Mouse (Mus musculus) myocyte (in vitro differentiated cells): ENCODE results near the gene Tnnc2.

Source experiments
- CEBPB ChIP-seq: IDR thresholded peaks from 2 replicates; pipeline ENCODE4 v1.6.1; 2011; ENCODE audit warnings: mild to moderate bottlenecking, moderate library complexity; ENCODE audit not compliant: poor library complexity, insufficient read depth, severe bottlenecking
- E2F4 ChIP-seq: IDR thresholded peaks from one replicate; pipeline ENCODE4 v1.6.1; 2011; ENCODE audit warnings: mild to moderate bottlenecking, control low read depth, moderate library complexity; ENCODE audit not compliant: insufficient read depth
- MAX ChIP-seq: IDR thresholded peaks from one replicate; pipeline ENCODE4 v1.6.1; 2011; ENCODE audit warnings: low read depth, mild to moderate bottlenecking, control low read depth
- MYOD1 ChIP-seq, 3 experiments: IDR thresholded peaks; one replicate each; pipeline ENCODE4 v1.6.1; 2011; ENCODE audit warnings: control low read depth in 2 of 3, low read depth in 2 of 3, mild to moderate bottlenecking in 2 of 3, moderate library complexity in 1 of 3; ENCODE audit not compliant: insufficient read length in 2 of 3, control insufficient read depth in 1 of 3
- MYOG ChIP-seq, 3 experiments: IDR thresholded peaks; one replicate each; pipeline ENCODE4 v1.6.1; 2011; ENCODE audit warnings: control low read depth in 2 of 3, low read depth in 2 of 3, mild to moderate bottlenecking in 2 of 3; ENCODE audit not compliant: insufficient read length in 2 of 3, control insufficient read depth in 1 of 3, insufficient read depth in 1 of 3
- POLR2A ChIP-seq: IDR thresholded peaks from one replicate; pipeline ENCODE4 v1.6.1; 2011; ENCODE audit warnings: low read depth, mild to moderate bottlenecking, control low read depth, moderate library complexity; ENCODE audit not compliant: insufficient read length
- POLR2AphosphoS2 ChIP-seq: IDR thresholded peaks from one replicate; pipeline ENCODE4 v1.6.1; 2011; ENCODE audit warnings: low read depth, control low read depth; ENCODE audit not compliant: insufficient read length
- REST ChIP-seq: IDR thresholded peaks from one replicate; pipeline ENCODE4 v1.6.1; 2011; ENCODE audit warnings: mild to moderate bottlenecking, control low read depth, moderate library complexity; ENCODE audit not compliant: insufficient read depth, insufficient read length
- SRF ChIP-seq: IDR thresholded peaks from one replicate; pipeline ENCODE4 v1.6.1; 2011; ENCODE audit warnings: low read depth; ENCODE audit not compliant: control insufficient read depth, insufficient read length
- TCF12 ChIP-seq: IDR thresholded peaks from one replicate; pipeline ENCODE4 v1.6.1; 2011; ENCODE audit warnings: mild to moderate bottlenecking, control low read depth; ENCODE audit not compliant: poor library complexity, insufficient read depth, severe bottlenecking
- TCF3 ChIP-seq: IDR thresholded peaks from one replicate; pipeline ENCODE4 v1.6.1; 2011; ENCODE audit warnings: low read depth, control low read depth; ENCODE audit not compliant: insufficient read length
- USF1 ChIP-seq: IDR thresholded peaks from one replicate; pipeline ENCODE4 v1.6.1; 2011; ENCODE audit warnings: low read depth, mild to moderate bottlenecking, control low read depth, moderate library complexity

DNA sequence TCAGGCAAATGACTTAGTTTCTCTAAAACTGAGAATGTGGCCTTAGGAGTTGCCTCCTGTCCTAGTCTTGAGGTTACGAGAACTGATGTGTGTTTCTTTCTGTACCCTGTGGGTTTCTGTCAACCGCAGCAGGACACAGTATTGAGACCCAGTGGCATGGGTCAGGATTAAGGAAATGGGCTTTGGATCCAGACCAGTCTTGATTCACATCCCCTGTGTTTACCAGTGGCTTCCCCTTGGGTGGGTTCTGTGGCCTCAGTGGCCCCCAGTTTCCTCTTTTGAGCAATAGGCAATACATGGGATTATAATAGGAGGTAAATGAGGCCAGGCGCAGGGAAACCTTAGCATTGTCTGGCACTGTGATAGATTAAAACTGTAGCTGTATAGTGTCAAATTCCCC is 7.3 kb upstream of the Tnnc2 start:
- TF ChIP-seq POLR2A (no peak), E2F4 (no peak), TCF12 (no peak), USF1 (no peak), POLR2AphosphoS2 (no peak), MYOD1 (IDR thresholded peaks at IDR 0.05; ENCODE audit: control insufficient read depth in 1 of 3, insufficient read length in 2 of 3, low read depth in 2 of 3) (no peak), MYOG (IDR thresholded peaks at IDR 0.05; ENCODE audit: control insufficient read depth in 1 of 3, insufficient read depth in 1 of 3, insufficient read length in 2 of 3, low read depth in 2 of 3) (no peak), MAX (no peak), TCF3 (no peak), REST (no peak), CEBPB (no peak), SRF (no peak)
